Mouse (Mus musculus): Measurements from ENCODE around the gene Osbpl5. TPM values are rescaled to one million over a fixed set of nuclear protein-coding genes. Genes with fewer than 3 reads are reported as not detected.
"Not testable (repeated sequence)": the region's sequence is repeated elsewhere in the genome, so short reads cannot be mapped to it uniquely, and the experiment has no call there.

The Osbpl5 gene
- polyA plus RNA-seq, 1 experiment: 20.6 TPM

- WGBS: 99% methylated on average over 7 of the region's 7 CpGs
- TF ChIP-seq POLR2A (IDR thresholded peaks at IDR 0.05; ENCODE audit: control insufficient read depth, extremely low read depth, insufficient read depth, low read length, poor library complexity) (no peak), CTCF (IDR thresholded peaks at IDR 0.05; ENCODE audit: borderline replicate concordance, control insufficient read depth, extremely low read depth, insufficient read depth, low read length, poor library complexity) (no peak)
- Histone ChIP-seq H3K36me3 (ENCODE audit: control insufficient read depth, insufficient read depth, low read length) (no peaks in the 10 kb centered on the region), H3K4me3 (ENCODE audit: control insufficient read depth, insufficient read depth, low read length) (no peak overlapping the region), H3K4me1 (replicated peaks; ENCODE audit: control insufficient read depth, insufficient read depth, low read length) (no peaks in the 10 kb centered on the region), H3K27ac (ENCODE audit: control insufficient read depth, insufficient read depth, low read length) (no peak overlapping the region), H3K27me3 (ENCODE audit: control insufficient read depth, insufficient read depth, low read length) (no peaks in the 10 kb centered on the region)
- no peak for DNase-seq
These were observed 62.2 kb downstream of the Osbpl5 start for GRCm38 (mm10) chr7:143694550-143694949.

GRCm38 (mm10) chr7:143692746-143693510 lies 63.9 kb downstream of the Osbpl5 start:
- no peaks in the 10 kb centered on the region for H3K36me3 ChIP-seq (ENCODE audit: control insufficient read depth, insufficient read depth, low read length)
- DNase-seq: no peak
- no peak overlapping the region for H3K4me3 ChIP-seq (ENCODE audit: control insufficient read depth, insufficient read depth, low read length)
- H3K4me1 ChIP-seq (replicated peaks; ENCODE audit: control insufficient read depth, insufficient read depth, low read length): no peaks in the 10 kb centered on the region
- no peak for TF ChIP-seq CTCF (IDR thresholded peaks at IDR 0.05; ENCODE audit: borderline replicate concordance, control insufficient read depth, extremely low read depth, insufficient read depth, low read length, poor library complexity)
- H3K27me3 ChIP-seq (ENCODE audit: control insufficient read depth, insufficient read depth, low read length): no peaks in the 10 kb centered on the region
- no peak overlapping the region for H3K27ac ChIP-seq (ENCODE audit: control insufficient read depth, insufficient read depth, low read length)
- 97% methylated on average over 12 of the region's 12 CpGs for WGBS

- no peak for TF ChIP-seq CTCF (IDR thresholded peaks at IDR 0.05; ENCODE audit: borderline replicate concordance, control insufficient read depth, extremely low read depth, insufficient read depth, low read length, poor library complexity)
- WGBS: 98% methylated on average over 4 of the region's 4 CpGs
- DNase-seq: no peak
- H3K27ac ChIP-seq (ENCODE audit: control insufficient read depth, insufficient read depth, low read length): no peak overlapping the region
- no peaks in the 10 kb centered on the region for H3K27me3 ChIP-seq (ENCODE audit: control insufficient read depth, insufficient read depth, low read length)
- no peaks in the 10 kb centered on the region for H3K36me3 ChIP-seq (ENCODE audit: control insufficient read depth, insufficient read depth, low read length)
- no peaks in the 10 kb centered on the region for H3K4me1 ChIP-seq (replicated peaks; ENCODE audit: control insufficient read depth, insufficient read depth, low read length)
- no peak overlapping the region for H3K4me3 ChIP-seq (ENCODE audit: control insufficient read depth, insufficient read depth, low read length)
These were observed 64.9 kb downstream of the Osbpl5 start for GRCm38 (mm10) chr7:143691909-143692308.

GRCm38 (mm10) chr7:143691181-143691580 lies 65.6 kb downstream of the Osbpl5 start:
- no peak for DNase-seq
- no peaks in the 10 kb centered on the region for H3K4me1 ChIP-seq (replicated peaks; ENCODE audit: control insufficient read depth, insufficient read depth, low read length)
- H3K27ac ChIP-seq (ENCODE audit: control insufficient read depth, insufficient read depth, low read length): no peak overlapping the region
- TF ChIP-seq CTCF (IDR thresholded peaks at IDR 0.05; ENCODE audit: borderline replicate concordance, control insufficient read depth, extremely low read depth, insufficient read depth, low read length, poor library complexity) (no peak), POLR2A (IDR thresholded peaks at IDR 0.05; ENCODE audit: control insufficient read depth, extremely low read depth, insufficient read depth, low read length, poor library complexity) (no peak)
- no peaks in the 10 kb centered on the region for H3K27me3 ChIP-seq (ENCODE audit: control insufficient read depth, insufficient read depth, low read length)
- WGBS: 93% methylated on average over 5 of the region's 5 CpGs
- no peaks in the 10 kb centered on the region for H3K36me3 ChIP-seq (ENCODE audit: control insufficient read depth, insufficient read depth, low read length)
- no peak overlapping the region for H3K4me3 ChIP-seq (ENCODE audit: control insufficient read depth, insufficient read depth, low read length)

- Histone ChIP-seq H3K4me1 (replicated peaks; ENCODE audit: control insufficient read depth, insufficient read depth, low read length) (peaks cover 5% of the 10 kb centered on the region; the same call in 1 of the 2 replicates), H3K4me3 (ENCODE audit: control insufficient read depth, insufficient read depth, low read length) (no peak overlapping the region), H3K27ac (ENCODE audit: control insufficient read depth, insufficient read depth, low read length) (no peak overlapping the region), H3K27me3 (ENCODE audit: control insufficient read depth, insufficient read depth, low read length) (no peaks in the 10 kb centered on the region), H3K36me3 (ENCODE audit: control insufficient read depth, insufficient read depth, low read length) (no peaks in the 10 kb centered on the region)
- 60% methylated on average over 4 of the region's 4 CpGs for WGBS
- DNase-seq: no peak
- TF ChIP-seq POLR2A (IDR thresholded peaks at IDR 0.05; ENCODE audit: control insufficient read depth, extremely low read depth, insufficient read depth, low read length, poor library complexity) (no peak), CTCF (IDR thresholded peaks at IDR 0.05; ENCODE audit: borderline replicate concordance, control insufficient read depth, extremely low read depth, insufficient read depth, low read length, poor library complexity) (no peak)
These were observed 66.8 kb downstream of the Osbpl5 start for GRCm38 (mm10) chr7:143689946-143690345.

GRCm38 (mm10) chr7:143689481-143689880 lies 67.3 kb downstream of the Osbpl5 start:
- no peak overlapping the region for H3K4me3 ChIP-seq (ENCODE audit: control insufficient read depth, insufficient read depth, low read length)
- no peak overlapping the region for H3K27ac ChIP-seq (ENCODE audit: control insufficient read depth, insufficient read depth, low read length)
- no peaks in the 10 kb centered on the region for H3K27me3 ChIP-seq (ENCODE audit: control insufficient read depth, insufficient read depth, low read length)
- peaks cover 5% of the 10 kb centered on the region; the same call in 1 of the 2 replicates for H3K4me1 ChIP-seq (replicated peaks; ENCODE audit: control insufficient read depth, insufficient read depth, low read length)
- WGBS: 95% methylated on average over 7 of the region's 7 CpGs
- no peak for TF ChIP-seq POLR2A (IDR thresholded peaks at IDR 0.05; ENCODE audit: control insufficient read depth, extremely low read depth, insufficient read depth, low read length, poor library complexity)
- no peak for TF ChIP-seq CTCF (IDR thresholded peaks at IDR 0.05; ENCODE audit: borderline replicate concordance, control insufficient read depth, extremely low read depth, insufficient read depth, low read length, poor library complexity)
- H3K36me3 ChIP-seq (ENCODE audit: control insufficient read depth, insufficient read depth, low read length): no peaks in the 10 kb centered on the region
- no peak for DNase-seq

- 75% methylated on average over 3 of the region's 3 CpGs for WGBS
- H3K27ac ChIP-seq (ENCODE audit: control insufficient read depth, insufficient read depth, low read length); H3K36me3 ChIP-seq (ENCODE audit: control insufficient read depth, insufficient read depth, low read length); DNase-seq; H3K4me1 ChIP-seq (replicated peaks; ENCODE audit: control insufficient read depth, insufficient read depth, low read length); H3K4me3 ChIP-seq (ENCODE audit: control insufficient read depth, insufficient read depth, low read length); H3K27me3 ChIP-seq (ENCODE audit: control insufficient read depth, insufficient read depth, low read length): not testable (repeated sequence)
These were observed 70.1 kb downstream of the Osbpl5 start for GRCm38 (mm10) chr7:143686676-143687075.

- H3K4me1 ChIP-seq (replicated peaks; ENCODE audit: control insufficient read depth, insufficient read depth, low read length); H3K27me3 ChIP-seq (ENCODE audit: control insufficient read depth, insufficient read depth, low read length); H3K4me3 ChIP-seq (ENCODE audit: control insufficient read depth, insufficient read depth, low read length); H3K27ac ChIP-seq (ENCODE audit: control insufficient read depth, insufficient read depth, low read length); H3K36me3 ChIP-seq (ENCODE audit: control insufficient read depth, insufficient read depth, low read length); DNase-seq: not testable (repeated sequence)
- 29% methylated on average over 4 of the region's 4 CpGs for WGBS
These were observed 70.6 kb downstream of the Osbpl5 start for GRCm38 (mm10) chr7:143686191-143686590.

Data from thymus, adult 2 months (tissue).